Mouse (Mus musculus) Muller cell, postnatal 12 days (primary cell): ENCODE measurements around the gene Emx1.
A peak's percentile ranks its signal among the peaks of the same experiment; 100 is the strongest.

ENCODE experiments used
- DNase-seq: peaks from one replicate; pipeline ENCODE4 v3.0.0-alpha.2; 2015; ENCODE audit errors: inconsistent ontology term

The Emx1 gene

DNA sequence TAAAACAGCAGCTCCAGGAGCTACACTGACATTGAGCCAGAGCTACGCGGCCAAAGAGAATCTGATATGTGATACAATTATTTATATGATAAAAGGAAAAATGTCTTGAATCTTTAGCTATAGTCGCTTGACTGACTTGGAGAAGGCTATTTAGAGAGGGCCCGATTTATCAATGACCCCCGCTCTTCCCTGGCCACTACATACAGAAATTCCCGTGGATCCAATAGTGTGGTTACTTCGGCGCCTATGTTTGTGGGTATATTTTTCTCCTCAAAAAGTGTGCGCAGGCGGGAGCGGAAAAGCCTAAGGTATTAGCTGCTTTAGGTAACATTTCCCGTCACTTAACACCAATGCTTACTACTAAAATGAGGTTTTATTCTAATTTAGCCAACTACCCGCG lies 2.1 kb downstream of the Emx1 start:
- no peak for DNase-seq

- peak; percentile 60 for DNase-seq
Observed at GRCm38 (mm10) chr6:85189911-85190591, 2.8 kb downstream of the Emx1 start.

GRCm38 (mm10) chr6:85190671-85191070 lies 3.4 kb downstream of the Emx1 start:
- DNase-seq: no peak

GRCm38 (mm10) chr6:85191751-85192440 lies 4.7 kb downstream of the Emx1 start:
- no peak for DNase-seq

GRCm38 (mm10) chr6:85193381-85194318 lies 6.4 kb downstream of the Emx1 start:
- DNase-seq: no peak

DNA sequence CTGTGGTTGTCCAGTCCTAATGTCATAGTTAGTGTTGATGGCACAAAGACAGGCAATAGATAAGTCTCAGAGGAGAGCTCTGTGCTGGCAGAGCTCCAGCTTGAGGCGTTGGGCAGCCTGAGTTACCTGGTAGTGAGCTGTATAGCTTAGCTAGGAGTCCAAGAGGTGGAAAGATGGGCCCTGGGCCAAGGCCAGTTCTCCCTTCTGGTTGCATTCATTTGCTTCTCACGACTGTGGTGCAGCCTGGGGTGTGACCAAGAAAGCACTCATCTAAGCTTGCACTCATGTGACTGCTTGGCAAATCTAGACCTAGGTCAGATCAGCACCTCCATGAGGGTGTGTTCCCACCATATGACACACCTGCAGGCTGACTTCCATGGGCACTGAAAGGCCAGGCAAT lies 10.7 kb downstream of the Emx1 start:
- DNase-seq: no peak

DNA sequence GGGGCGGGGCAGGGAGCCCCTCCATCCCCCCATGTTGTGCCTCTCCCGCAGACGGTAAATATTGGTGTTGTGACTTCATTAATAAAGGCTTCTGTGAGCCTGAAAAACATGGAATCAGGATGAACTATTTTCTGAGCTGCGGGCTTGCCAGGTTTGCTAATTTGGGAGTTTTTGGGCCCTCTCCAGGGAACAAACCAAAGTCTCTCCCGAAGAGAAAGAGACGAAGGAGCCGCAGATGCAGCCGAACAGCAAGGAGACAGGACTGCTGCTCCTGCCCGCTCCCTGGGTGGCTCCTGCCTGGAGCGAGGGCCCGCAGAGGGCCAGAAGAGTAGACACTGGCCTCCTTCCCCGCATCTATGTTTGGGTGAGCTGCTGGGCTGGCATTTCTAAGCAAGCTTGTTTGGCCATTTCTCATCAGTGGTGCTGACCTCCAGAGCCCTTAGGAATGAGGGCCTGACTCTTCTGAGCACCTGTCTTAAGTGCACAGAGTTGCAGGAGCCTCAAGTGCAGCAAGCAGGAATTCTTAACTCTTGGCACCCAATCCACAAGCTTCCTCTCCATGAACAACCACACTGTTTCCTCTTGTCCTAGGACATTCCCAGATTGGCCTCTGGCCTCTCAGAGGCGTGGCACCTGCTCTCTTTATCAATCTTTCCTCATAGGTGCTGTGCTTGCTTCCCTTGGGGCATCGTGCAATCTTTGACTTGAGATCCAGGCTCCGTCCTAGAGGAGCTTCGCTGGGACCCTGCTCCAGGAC lies 19.1 kb downstream of the Emx1 start:
- no peak for DNase-seq

DNA sequence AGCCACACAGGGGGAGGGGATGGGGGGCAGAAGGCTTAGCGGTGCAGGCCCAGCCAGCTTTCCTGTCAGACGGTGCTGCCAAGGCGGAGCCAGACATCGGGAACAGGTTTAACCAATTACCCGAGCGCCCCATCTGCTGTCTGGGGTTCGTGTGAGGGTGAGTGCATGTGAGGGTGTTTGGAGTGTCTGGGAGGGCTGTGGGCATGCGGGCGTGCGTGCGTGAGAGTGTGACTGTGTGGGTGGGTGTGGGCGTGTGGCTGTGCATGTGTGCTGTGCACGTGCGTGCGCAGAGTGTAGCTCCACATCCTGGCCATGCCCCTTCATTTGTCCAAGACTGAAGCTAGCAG lies 19.7 kb downstream of the Emx1 start:
- no peak for DNase-seq

- DNase-seq: no peak
Observed at GRCm38 (mm10) chr6:85207345-85207744, 20.1 kb downstream of the Emx1 start.

- no peak for DNase-seq
Observed at GRCm38 (mm10) chr6:85209226-85209967, 22.2 kb downstream of the Emx1 start.

DNA sequence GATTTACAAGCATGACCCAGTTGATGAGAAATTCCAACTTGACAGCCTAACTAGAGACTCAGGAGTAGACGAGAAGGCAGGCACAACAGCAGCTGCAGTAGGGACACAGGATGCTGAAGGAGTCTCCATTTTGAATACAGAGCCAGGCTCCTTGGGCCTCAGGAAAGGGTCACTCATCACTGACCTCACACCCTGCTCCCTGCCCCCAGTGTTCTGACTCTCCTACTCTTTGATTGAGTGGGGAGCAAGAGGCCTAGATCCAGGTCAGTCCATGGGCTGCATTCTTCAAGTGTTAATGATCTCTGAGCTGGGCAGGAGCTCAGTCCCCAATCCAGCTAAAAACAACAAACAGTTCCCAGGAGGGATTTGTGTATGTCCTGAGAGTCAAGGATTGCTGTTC lies 23.4 kb downstream of the Emx1 start:
- no peak for DNase-seq

- no peak for DNase-seq
Observed at GRCm38 (mm10) chr6:85218251-85218650, 31.0 kb downstream of the Emx1 start.

GRCm38 (mm10) chr6:85218684-85219445 lies 31.6 kb downstream of the Emx1 start:
- DNase-seq: no peak

GRCm38 (mm10) chr6:85219706-85220105 lies 32.5 kb downstream of the Emx1 start:
- no peak for DNase-seq

DNA sequence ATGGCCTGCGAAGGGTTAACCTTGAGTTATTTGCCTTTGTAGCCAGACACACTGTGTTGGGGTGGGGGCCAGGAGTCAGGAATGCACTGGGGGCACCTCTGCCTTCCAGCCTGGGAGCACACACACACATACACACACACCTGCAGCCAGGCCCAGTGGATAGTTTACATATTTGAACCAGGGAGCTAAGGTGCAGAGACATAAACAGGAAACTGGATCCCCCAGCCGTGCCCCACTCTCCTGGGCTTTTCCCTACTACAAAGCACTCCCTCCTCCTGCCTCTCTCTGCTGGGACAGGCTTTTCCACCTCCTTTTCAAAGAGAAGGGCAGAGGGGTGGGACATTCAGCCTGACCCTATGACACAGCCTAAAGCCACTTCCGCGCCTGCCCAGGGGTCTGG lies 33.7 kb downstream of the Emx1 start:
- DNase-seq: no peak

- DNase-seq: no peak
Observed at GRCm38 (mm10) chr6:85222551-85222950, 35.3 kb downstream of the Emx1 start.

DNA sequence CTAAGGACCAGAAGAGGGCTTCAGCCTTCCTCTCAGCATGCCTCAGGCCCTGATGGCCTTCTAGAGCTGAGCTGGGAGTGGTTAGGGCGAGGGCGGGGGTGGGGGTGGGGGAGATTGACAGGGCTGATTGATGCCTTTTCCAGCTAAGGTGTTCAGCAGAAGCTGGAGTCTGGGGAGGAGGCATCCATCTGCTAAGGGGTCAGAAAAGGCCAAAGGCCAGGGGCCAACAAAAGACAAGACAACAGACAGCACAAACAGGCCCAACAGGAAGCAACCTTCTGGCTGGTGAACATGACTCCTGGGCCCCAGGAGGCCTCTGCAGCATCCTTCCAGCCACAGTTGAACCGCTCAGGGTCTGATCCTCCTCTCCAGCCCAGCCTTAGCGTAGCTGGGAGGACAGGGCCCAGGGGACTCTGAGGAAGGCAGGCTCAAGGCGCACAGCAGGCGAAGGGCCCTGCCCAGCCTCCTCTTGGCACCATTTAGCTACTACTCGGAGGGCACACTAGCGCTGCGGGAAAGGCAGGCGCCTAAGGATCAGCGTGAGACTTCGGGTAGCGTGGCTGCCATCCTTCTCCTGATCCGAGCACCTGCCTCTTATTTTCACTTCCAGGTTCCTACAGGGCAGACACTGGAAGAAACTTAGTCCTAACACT lies 36.4 kb downstream of the Emx1 start:
- DNase-seq: no peak

DNA sequence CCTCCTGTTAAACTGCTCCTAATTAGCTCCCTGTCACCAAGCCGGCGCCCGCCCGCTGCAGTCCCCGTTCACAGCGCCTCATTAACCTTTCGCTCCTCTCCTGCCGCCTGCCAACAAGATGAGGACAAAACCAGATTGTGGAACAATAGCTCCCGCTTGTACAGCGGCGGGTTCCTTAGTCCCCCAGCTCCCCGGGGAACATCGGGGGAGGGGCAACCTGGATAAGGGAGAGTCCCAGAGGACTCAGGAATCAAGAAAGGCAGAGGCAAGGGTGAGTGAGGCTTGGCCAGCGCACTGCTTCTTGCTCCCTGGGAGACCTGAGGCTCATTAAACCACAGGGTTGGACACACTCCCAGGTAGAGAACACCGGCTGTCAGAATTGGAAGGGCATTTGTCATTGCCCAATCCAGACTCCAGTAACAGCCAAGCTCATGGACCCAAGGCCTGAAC lies 37.2 kb downstream of the Emx1 start:
- DNase-seq: peak; percentile 4

GRCm38 (mm10) chr6:85226570-85226969 lies 39.3 kb downstream of the Emx1 start:
- peak; percentile 33 for DNase-seq

GRCm38 (mm10) chr6:85227520-85227919 lies 40.3 kb downstream of the Emx1 start:
- no peak for DNase-seq
